Mouse (Mus musculus): ENCODE data around the gene Wasf2.

DNA sequence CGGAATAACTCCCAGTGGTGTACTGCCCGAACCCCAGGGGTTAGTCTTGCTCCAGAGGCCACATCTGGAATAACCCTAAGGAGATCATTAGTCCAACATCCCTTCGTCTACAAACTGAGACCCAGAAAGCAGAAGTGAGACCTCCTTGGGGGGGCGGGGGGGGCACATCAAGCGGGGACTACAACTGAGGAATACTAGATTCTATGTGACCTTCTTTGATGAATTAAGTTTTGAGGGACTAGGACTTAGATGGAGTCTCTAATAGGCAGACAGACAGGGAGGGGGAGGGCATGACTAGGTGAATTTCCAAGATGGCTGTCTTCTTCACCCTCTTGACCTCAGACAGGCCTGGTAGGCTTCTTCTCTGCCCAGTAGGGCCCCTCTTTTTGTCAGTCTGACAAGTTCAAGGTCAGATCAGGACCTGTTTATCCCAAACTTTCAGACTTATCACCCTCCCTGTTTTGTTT lies 20.9 kb upstream of the Wasf2 start:
- TF ChIP-seq ZMIZ1 (IDR thresholded peaks at IDR 0.05; ENCODE audit: low read depth, low read length), result no peak
- no peak for TF ChIP-seq CHD1 (IDR thresholded peaks at IDR 0.05; ENCODE audit: low read depth, low read length)
- TF ChIP-seq EP300 (IDR thresholded peaks at IDR 0.05; ENCODE audit: low read length), result peak; percentile 63; the same call in 1 of the 2 replicates
- TF ChIP-seq NRF1 (IDR thresholded peaks at IDR 0.05; ENCODE audit: low read depth, low read length), result no peak

All from CH12.LX (cell line).